Mouse (Mus musculus): ENCODE data around the gene Csnk2a1. TPM values are rescaled to one million over a fixed set of nuclear protein-coding genes. Genes with fewer than 3 reads are reported as not detected.

Csnk2a1 gene
- total RNA-seq (2014; fragmentation: Nextera tagmentation) (180 and 190 TPM in 2 replicates), total RNA-seq (2017) (158 and 187 TPM in 2 replicates), polyA plus RNA-seq (2012) (9.8 and 16.4 TPM in 2 replicates)

GRCm38 (mm10) chr2:152226248-152227050 is at the start of gene Csnk2a1:
Csnk2a1 (plus strand) TSS chr2:152226839.
- peak; percentile 84 for ATAC-seq (ENCODE audit: extremely low read depth, insufficient number of reproducible peaks, low FRiP score, poor library complexity, severe bottlenecking)
- Histone ChIP-seq H3K36me3 (replicated peaks) (peaks cover 21% of the 10 kb centered on the region), H3K27me3 (ENCODE audit: insufficient read depth, low read length) (no peaks in the 10 kb centered on the region), H3K9me3 (replicated peaks) (no peaks in the 10 kb centered on the region), H3K4me1 (ENCODE audit: insufficient read depth, low read depth, low read length) (peaks cover 50% of the 10 kb centered on the region), H3K4me3 (ENCODE audit: low read depth, low read length) (peak within 1 kb of the TSS; percentile 100)
- DNase-seq (ENCODE audit: low spot score) = peak; percentile 81
- TF ChIP-seq POLR2AphosphoS5 (IDR thresholded peaks at IDR 0.05; ENCODE audit: insufficient replicate concordance, low read depth, low read length) = no peak
- no peak for TF ChIP-seq TAL1 (conservative IDR thresholded peaks at IDR 0.05; ENCODE audit: low read depth, low read length)
- TF ChIP-seq CTCF (IDR thresholded peaks at IDR 0.05; ENCODE audit: low read depth, low read length) = no peak
- no peak for TF ChIP-seq GATA2 (IDR thresholded peaks at IDR 0.05; ENCODE audit: borderline replicate concordance, low read depth, low read length)
- TF ChIP-seq GATA1 (IDR thresholded peaks at IDR 0.05; ENCODE audit: borderline replicate concordance, low read length) = no peak

GRCm38 (mm10) chr2:152177162-152177805 is 49.4 kb upstream of the Csnk2a1 start:
- no peaks in the 10 kb centered on the region; the same call in 1 of the 2 replicates for H3K27me3 ChIP-seq (ENCODE audit: insufficient read depth, low read length)
- no peak for ATAC-seq (ENCODE audit: extremely low read depth, insufficient number of reproducible peaks, low FRiP score, poor library complexity, severe bottlenecking)

GRCm38 (mm10) chr2:152177806-152178170 is 48.9 kb upstream of the Csnk2a1 start:
- Histone ChIP-seq H3K36me3 (replicated peaks) (no peaks in the 10 kb centered on the region), H3K27me3 (ENCODE audit: insufficient read depth, low read length) (no peaks in the 10 kb centered on the region; the same call in 1 of the 2 replicates), H3K4me1 (ENCODE audit: insufficient read depth, low read depth, low read length) (no peaks in the 10 kb centered on the region), H3K9me3 (replicated peaks) (no peaks in the 10 kb centered on the region), H3K4me3 (ENCODE audit: low read depth, low read length) (no peak overlapping the region)
- no peak for DNase-seq (ENCODE audit: low spot score)
- TF ChIP-seq GATA1 (IDR thresholded peaks at IDR 0.05; ENCODE audit: borderline replicate concordance, low read length) = no peak
- no peak for TF ChIP-seq POLR2AphosphoS5 (IDR thresholded peaks at IDR 0.05; ENCODE audit: insufficient replicate concordance, low read depth, low read length)
- TF ChIP-seq CTCF (IDR thresholded peaks at IDR 0.05; ENCODE audit: low read depth, low read length) = no peak
- TF ChIP-seq TAL1 (conservative IDR thresholded peaks at IDR 0.05; ENCODE audit: low read depth, low read length) = no peak
- no peak for TF ChIP-seq GATA2 (IDR thresholded peaks at IDR 0.05; ENCODE audit: borderline replicate concordance, low read depth, low read length)
- no peak for ATAC-seq (ENCODE audit: extremely low read depth, insufficient number of reproducible peaks, low FRiP score, poor library complexity, severe bottlenecking)

More at GRCm38 (mm10) chr2:152177162-152177805, 49.4 kb upstream of the Csnk2a1 start:
- Histone ChIP-seq H3K4me3 (ENCODE audit: low read depth, low read length) (no peak overlapping the region), H3K36me3 (replicated peaks) (no peaks in the 10 kb centered on the region), H3K4me1 (ENCODE audit: insufficient read depth, low read depth, low read length) (no peaks in the 10 kb centered on the region), H3K9me3 (replicated peaks) (no peaks in the 10 kb centered on the region)
- no peak for DNase-seq (ENCODE audit: low spot score)
- TF ChIP-seq GATA1 (IDR thresholded peaks at IDR 0.05; ENCODE audit: borderline replicate concordance, low read length) (no peak), TAL1 (conservative IDR thresholded peaks at IDR 0.05; ENCODE audit: low read depth, low read length) (no peak), POLR2AphosphoS5 (IDR thresholded peaks at IDR 0.05; ENCODE audit: insufficient replicate concordance, low read depth, low read length) (no peak), GATA2 (IDR thresholded peaks at IDR 0.05; ENCODE audit: borderline replicate concordance, low read depth, low read length) (no peak)

- H3K36me3 ChIP-seq (replicated peaks) = no peaks in the 10 kb centered on the region
- no peak for DNase-seq (ENCODE audit: low spot score)
- no peak for TF ChIP-seq GATA1 (IDR thresholded peaks at IDR 0.05; ENCODE audit: borderline replicate concordance, low read length)
- no peak for TF ChIP-seq POLR2AphosphoS5 (IDR thresholded peaks at IDR 0.05; ENCODE audit: insufficient replicate concordance, low read depth, low read length)
- no peak for TF ChIP-seq CTCF (IDR thresholded peaks at IDR 0.05; ENCODE audit: low read depth, low read length)
- no peak for TF ChIP-seq TAL1 (conservative IDR thresholded peaks at IDR 0.05; ENCODE audit: low read depth, low read length)
- no peak for TF ChIP-seq GATA2 (IDR thresholded peaks at IDR 0.05; ENCODE audit: borderline replicate concordance, low read depth, low read length)
- no peak overlapping the region for H3K4me3 ChIP-seq (ENCODE audit: low read depth, low read length)
- no peaks in the 10 kb centered on the region for H3K9me3 ChIP-seq (replicated peaks)
- no peaks in the 10 kb centered on the region; the same call in 1 of the 2 replicates for H3K27me3 ChIP-seq (ENCODE audit: insufficient read depth, low read length)
- ATAC-seq (ENCODE audit: extremely low read depth, insufficient number of reproducible peaks, low FRiP score, poor library complexity, severe bottlenecking) = no peak
- no peaks in the 10 kb centered on the region for H3K4me1 ChIP-seq (ENCODE audit: insufficient read depth, low read depth, low read length)
Measured at GRCm38 (mm10) chr2:152178345-152178744, 48.3 kb upstream of the Csnk2a1 start.

GRCm38 (mm10) chr2:152179301-152179700 is 47.3 kb upstream of the Csnk2a1 start:
- ATAC-seq (ENCODE audit: extremely low read depth, insufficient number of reproducible peaks, low FRiP score, poor library complexity, severe bottlenecking) (no peak), DNase-seq (ENCODE audit: low spot score) (no peak)
- Histone ChIP-seq H3K9me3 (replicated peaks) (no peaks in the 10 kb centered on the region), H3K27me3 (ENCODE audit: insufficient read depth, low read length) (no peaks in the 10 kb centered on the region; the same call in 1 of the 2 replicates), H3K4me3 (ENCODE audit: low read depth, low read length) (no peak overlapping the region), H3K4me1 (ENCODE audit: insufficient read depth, low read depth, low read length) (no peaks in the 10 kb centered on the region), H3K36me3 (replicated peaks) (no peaks in the 10 kb centered on the region)
- no peak for TF ChIP-seq CTCF (IDR thresholded peaks at IDR 0.05; ENCODE audit: low read depth, low read length)

GRCm38 (mm10) chr2:152180323-152180722 is 46.3 kb upstream of the Csnk2a1 start:
- Histone ChIP-seq H3K36me3 (replicated peaks) (no peaks in the 10 kb centered on the region), H3K4me1 (ENCODE audit: insufficient read depth, low read depth, low read length) (no peaks in the 10 kb centered on the region), H3K9me3 (replicated peaks) (no peaks in the 10 kb centered on the region), H3K27me3 (ENCODE audit: insufficient read depth, low read length) (no peaks in the 10 kb centered on the region; the same call in 1 of the 2 replicates), H3K4me3 (ENCODE audit: low read depth, low read length) (no peak overlapping the region)
- no peak for TF ChIP-seq POLR2AphosphoS5 (IDR thresholded peaks at IDR 0.05; ENCODE audit: insufficient replicate concordance, low read depth, low read length)
- TF ChIP-seq TAL1 (conservative IDR thresholded peaks at IDR 0.05; ENCODE audit: low read depth, low read length) = no peak
- TF ChIP-seq CTCF (IDR thresholded peaks at IDR 0.05; ENCODE audit: low read depth, low read length) = no peak
- TF ChIP-seq GATA1 (IDR thresholded peaks at IDR 0.05; ENCODE audit: borderline replicate concordance, low read length) = no peak
- no peak for TF ChIP-seq GATA2 (IDR thresholded peaks at IDR 0.05; ENCODE audit: borderline replicate concordance, low read depth, low read length)
- ATAC-seq (ENCODE audit: extremely low read depth, insufficient number of reproducible peaks, low FRiP score, poor library complexity, severe bottlenecking) = no peak
- no peak for DNase-seq (ENCODE audit: low spot score)
